Mouse (Mus musculus): Measurements from ENCODE around the gene Lrrc1.

Lrrc1 gene

GRCm38 (mm10) chr9:77496540-77497062 is 48.1 kb downstream of the Lrrc1 start:
- DNase-seq, result no peak

GRCm38 (mm10) chr9:77494307-77494706 is 50.4 kb downstream of the Lrrc1 start:
- no peak for DNase-seq

- DNase-seq, result no peak
Measured at GRCm38 (mm10) chr9:77488611-77489010, 56.1 kb downstream of the Lrrc1 start.

- no peak for DNase-seq
Measured at GRCm38 (mm10) chr9:77487427-77487826, 57.2 kb downstream of the Lrrc1 start.

GRCm38 (mm10) chr9:77485915-77486314 is 58.8 kb downstream of the Lrrc1 start:
- DNase-seq, result no peak

GRCm38 (mm10) chr9:77484751-77485150 is 59.9 kb downstream of the Lrrc1 start:
- DNase-seq, result no peak

- no peak for DNase-seq
Measured at GRCm38 (mm10) chr9:77483559-77483958, 61.1 kb downstream of the Lrrc1 start.

- no peak for DNase-seq
Measured at GRCm38 (mm10) chr9:77482281-77482680, 62.4 kb downstream of the Lrrc1 start.

- DNase-seq, result no peak
Measured at GRCm38 (mm10) chr9:77481380-77481779, 63.3 kb downstream of the Lrrc1 start.

GRCm38 (mm10) chr9:77480574-77481319 is 63.9 kb downstream of the Lrrc1 start:
- no peak for DNase-seq

- DNase-seq, result no peak
Measured at GRCm38 (mm10) chr9:77480001-77480400, 64.7 kb downstream of the Lrrc1 start.

- no peak for DNase-seq
Measured at GRCm38 (mm10) chr9:77478166-77478920, 66.3 kb downstream of the Lrrc1 start.

GRCm38 (mm10) chr9:77474535-77474934 is 70.1 kb downstream of the Lrrc1 start:
- no peak for DNase-seq

- DNase-seq, result no peak
Measured at GRCm38 (mm10) chr9:77472557-77472956, 72.1 kb downstream of the Lrrc1 start.

- DNase-seq, result peak; percentile 34
Measured at GRCm38 (mm10) chr9:77471646-77472220, 72.9 kb downstream of the Lrrc1 start.

- DNase-seq, result no peak
Measured at GRCm38 (mm10) chr9:77469791-77470607, 74.7 kb downstream of the Lrrc1 start.

GRCm38 (mm10) chr9:77466926-77467325 is 77.7 kb downstream of the Lrrc1 start:
- DNase-seq, result no peak

- DNase-seq, result no peak
Measured at GRCm38 (mm10) chr9:77465401-77465800, 79.3 kb downstream of the Lrrc1 start.

GRCm38 (mm10) chr9:77463861-77464260 is 80.8 kb downstream of the Lrrc1 start:
- no peak for DNase-seq

- DNase-seq, result no peak
Measured at GRCm38 (mm10) chr9:77463195-77463594, 81.5 kb downstream of the Lrrc1 start.

- DNase-seq, result no peak
Measured at GRCm38 (mm10) chr9:77461371-77461915, 83.2 kb downstream of the Lrrc1 start.

- no peak for DNase-seq
Measured at GRCm38 (mm10) chr9:77460408-77460807, 84.3 kb downstream of the Lrrc1 start.
